Mouse (Mus musculus): ENCODE results near the gene Tgm6.

- TF ChIP-seq GATA1 (IDR thresholded peaks at IDR 0.05; ENCODE audit: low read length), result no peak
- no peak for TF ChIP-seq TAL1 (IDR thresholded peaks at IDR 0.05; ENCODE audit: low read length)
Measured at GRCm38 (mm10) chr2:130118649-130119048, 6.4 kb downstream of the Tgm6 start.
